Mouse (Mus musculus): ENCODE measurements around the gene Tmcc1.
A peak's percentile ranks its signal among the peaks of the same experiment; 100 is the strongest.

Gene Tmcc1

DNA sequence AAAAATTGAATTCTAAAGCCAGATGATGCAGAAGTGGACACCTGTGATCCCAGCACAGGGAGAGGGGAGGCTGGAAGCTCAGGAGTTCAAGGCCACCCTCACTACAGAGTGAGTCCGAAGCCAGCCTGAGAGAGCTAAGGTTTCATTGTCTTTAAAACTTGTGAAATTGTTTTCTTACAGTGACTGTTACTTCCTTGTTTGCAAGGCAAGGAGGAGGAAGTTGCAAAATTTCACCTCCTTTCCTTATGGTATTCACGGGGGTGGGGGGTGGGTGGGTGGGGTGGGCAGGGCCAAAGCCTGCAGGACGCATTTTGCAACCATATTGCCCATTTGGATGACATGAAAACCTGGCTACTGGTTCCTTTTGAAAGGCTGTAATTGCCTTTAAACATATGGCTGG is 179.6 kb downstream of the Tmcc1 start:
- no peak for DNase-seq (ENCODE audit: low spot score)

DNA sequence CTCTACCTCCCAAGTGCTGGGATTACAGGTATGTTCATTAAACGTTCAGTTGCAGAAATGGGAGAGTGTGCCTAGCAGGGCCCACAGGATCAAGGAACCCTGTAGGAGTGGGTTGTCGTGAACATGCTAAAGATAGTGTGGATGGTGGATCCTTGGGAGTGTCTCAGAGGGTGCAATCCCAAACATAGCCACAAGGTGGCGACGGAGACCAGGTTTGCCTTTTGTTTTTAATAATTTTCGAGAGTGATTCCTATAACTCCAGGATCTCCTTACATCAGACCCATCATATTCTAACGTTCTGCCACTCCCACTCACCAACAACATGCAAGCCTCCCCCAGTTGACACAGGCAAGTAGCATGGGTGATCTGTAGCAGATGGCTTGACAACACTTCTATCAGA is 182.7 kb downstream of the Tmcc1 start:
- DNase-seq (ENCODE audit: low spot score): peak; percentile 74

DNA sequence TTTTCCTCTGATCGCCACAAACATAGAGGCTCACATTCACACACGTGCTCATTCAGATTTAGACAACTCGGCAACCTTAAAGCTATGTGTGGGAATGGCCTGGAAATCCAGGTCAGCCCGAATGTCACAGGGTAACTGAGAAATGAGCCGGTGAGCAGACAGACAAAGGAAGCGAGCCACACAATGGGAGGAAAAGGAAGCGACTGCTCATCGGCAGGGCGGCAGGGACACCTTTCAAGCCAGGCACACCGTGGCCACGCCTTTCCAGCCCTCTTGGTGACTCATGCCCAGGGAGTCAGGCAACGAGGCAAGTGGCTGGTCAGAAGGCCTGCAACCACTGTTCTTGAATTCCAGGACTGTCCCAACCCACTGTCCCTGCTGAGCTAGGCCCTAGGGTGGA is 183.9 kb downstream of the Tmcc1 start:
- DNase-seq (ENCODE audit: low spot score): peak; percentile 78

DNA sequence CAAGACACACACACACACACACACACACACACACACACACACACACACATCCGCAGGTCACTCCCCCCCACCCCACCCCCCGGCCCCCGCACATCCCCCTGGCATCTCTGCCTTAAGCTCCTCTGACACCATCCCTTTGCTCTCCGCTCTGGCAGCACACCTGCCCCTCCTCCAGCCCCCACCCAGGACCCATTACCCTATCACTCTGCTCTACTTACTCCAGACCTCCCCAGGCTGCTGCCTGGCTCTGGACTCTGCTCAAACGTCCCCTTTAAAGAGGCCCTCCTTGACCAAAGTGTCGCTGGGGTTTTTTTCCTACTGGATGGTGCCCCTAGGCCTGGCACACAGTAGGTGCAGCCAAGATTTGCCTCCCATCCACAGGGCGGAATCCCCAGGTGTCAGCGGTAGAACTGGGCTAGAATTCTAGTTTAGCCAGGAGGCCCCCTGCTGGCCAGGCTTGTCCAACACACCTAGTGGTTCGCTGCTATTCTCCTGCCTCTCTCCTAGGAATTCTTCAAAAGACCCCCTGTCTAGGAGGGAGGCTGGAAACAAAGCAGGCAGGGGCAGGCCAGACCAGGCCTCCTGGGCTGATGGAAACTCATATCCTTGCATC is 185.6 kb downstream of the Tmcc1 start:
- DNase-seq (ENCODE audit: low spot score): peak; percentile 74

DNA sequence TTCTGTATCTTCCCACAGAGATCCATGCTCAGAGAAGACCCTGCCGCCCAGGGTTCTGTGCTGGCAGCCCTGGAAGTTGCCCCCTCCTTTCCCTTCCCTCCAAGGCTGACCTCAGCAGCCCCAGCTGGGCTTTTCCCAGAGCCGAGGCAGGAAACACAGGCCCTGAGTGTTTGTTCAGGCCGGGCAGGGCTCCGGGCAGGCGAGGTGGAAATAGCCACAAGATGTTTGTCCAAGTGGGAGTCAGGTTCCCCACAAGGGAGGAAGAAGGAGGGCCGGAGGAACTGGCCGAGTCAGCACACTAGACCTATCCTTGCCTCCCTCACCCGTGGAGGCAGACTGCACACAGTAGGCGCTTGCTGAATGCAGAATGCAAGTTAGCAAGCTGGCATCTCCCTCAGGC is 186.6 kb downstream of the Tmcc1 start:
- DNase-seq (ENCODE audit: low spot score): no peak

DNA sequence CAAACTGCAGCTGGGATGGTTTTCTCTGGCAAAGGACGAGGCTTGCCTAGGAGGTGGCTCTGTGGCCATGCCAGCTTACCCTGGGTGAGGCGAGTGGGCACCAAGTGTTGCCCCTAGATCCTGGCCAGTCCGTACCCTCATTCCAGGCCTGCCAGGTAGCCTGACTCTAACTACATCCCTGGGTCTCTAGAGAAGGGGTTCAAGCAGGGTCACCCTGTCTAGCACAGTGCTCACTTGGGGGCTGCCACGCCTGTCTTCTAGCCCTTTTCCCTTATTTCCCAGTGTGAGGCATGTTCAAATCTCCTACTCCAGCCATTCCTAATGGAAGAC is 187.4 kb downstream of the Tmcc1 start:
- DNase-seq (ENCODE audit: low spot score): no peak

DNA sequence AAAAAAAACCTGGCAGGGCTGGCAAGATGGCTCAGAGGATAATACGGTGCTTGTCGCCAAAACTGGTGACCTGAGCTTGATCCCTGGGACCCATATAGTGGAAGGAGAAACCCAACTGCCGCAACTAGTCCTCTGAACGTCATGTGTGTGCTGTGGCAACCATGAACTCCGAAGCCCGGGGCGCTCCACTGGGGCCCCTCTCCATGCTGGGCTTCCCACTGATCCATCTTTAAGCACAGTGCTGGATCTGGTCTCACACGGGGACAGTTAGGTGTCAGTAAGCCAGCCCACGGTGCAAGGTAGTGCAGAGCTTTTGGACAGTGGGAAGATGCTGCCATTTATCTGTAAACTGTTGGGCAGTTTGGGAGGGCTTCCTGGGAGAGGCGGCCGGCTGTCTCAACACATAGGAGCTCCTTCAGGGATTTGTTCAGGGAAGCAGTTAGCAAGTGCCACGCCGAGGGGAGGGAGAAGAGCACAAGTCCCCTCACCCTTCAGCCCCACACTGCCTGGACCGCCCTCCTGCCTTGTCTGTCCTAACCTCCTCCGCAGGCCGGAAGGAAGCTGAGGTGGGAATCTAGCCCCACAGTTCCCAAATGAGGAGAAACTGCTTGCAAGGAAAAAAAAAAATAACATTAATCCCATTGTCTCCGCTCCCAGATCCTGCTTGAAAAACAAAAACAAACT is 187.9 kb downstream of the Tmcc1 start:
- no peak for DNase-seq (ENCODE audit: low spot score)

DNA sequence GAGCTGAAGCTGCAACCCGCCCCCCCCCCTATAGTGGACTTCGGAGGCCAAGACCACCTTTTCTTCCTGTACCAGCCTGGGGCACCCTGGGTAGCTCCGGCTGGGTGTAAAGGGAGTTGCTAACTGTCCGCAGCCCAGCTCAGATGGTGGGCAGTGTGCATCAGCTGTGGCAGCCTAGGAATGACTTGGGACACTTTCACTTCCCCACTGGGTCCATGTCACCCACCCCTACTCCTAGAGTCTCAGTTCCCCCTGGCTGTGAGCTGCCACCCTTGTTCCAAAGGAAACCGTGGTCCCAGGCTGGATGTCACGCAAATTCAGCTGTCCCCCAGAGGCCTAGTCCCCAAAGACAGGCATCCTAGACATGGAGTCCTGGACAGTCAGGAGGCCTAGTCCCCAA is 188.6 kb downstream of the Tmcc1 start:
- DNase-seq (ENCODE audit: low spot score): no peak

DNA sequence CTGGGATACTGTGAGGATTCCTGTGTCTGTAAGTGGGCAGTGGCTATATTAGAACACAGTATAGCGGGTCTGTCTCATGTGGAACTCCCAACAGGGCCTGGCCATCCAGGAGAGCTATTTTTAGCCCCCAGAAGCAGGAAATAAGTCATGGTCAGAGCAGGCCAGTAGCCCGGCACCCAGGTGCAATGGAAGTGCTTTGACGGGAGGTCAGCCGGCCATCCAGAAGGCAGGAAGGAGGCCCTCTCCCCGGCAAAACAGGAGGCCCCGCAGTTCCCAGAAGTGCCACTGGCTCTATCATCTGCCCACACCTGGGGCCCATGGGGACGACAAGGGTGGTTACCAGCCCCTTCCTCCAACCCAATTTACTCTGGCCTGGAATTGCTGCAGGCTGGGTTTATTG is 189.2 kb downstream of the Tmcc1 start:
- no peak for DNase-seq (ENCODE audit: low spot score)

DNA sequence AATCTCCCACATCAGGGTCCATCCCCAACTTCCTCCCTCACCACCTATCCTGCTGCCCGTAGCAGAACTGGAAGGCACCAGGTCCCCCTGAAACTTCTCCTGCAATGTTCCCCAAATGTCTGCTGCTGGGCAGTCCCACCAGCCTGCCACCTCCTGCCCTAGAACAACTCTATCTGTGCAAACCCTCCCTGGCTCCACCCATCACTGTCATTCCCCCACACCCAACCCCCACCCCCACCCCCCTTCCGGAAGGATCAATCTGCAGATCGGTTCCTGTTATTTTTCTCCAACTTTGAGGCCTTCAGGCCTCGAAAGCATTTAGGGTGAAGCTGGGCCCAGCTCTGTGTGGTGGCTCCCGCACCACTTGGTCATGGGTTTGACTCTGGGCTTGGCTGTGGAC is 189.8 kb downstream of the Tmcc1 start:
- DNase-seq (ENCODE audit: low spot score): no peak

DNA sequence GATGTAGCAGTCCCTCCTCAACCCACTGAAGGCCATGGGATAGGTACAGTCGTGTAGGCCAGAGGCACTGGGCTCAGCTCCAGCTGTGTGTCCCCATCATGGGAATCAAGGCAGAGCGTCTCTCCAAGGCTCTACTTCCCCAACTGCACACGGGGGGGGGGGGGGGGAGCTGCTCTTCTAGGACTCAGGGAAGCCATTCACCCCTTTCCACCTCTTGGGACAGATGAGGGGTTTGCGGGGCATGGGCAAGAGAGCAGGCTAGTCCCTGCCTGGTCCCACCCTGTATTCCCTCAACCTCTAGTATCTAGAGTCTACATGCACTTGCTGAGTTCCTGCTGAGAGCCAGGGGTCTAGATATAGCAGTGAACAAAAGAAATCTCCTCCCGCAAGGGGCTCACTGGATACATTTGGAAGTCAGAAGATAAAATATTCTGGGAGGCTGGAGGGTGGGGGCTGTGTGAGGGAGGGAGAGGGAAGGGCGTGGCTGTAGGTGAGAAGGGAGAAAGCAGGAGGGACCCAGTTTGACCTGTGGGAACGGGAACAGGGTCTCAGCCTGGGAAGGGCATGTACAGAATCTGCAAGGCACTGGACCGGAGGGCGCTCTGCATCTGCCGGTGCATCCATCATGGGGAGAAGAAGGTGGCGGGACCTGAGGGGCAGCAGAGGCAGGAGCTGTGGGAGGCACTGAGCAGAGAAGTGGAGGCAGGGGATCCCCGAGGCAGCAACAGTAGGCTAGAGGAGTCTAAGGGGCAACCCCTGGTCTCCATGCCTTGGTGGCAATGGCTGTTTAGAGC is 190.8 kb downstream of the Tmcc1 start:
- no peak for DNase-seq (ENCODE audit: low spot score)

DNA sequence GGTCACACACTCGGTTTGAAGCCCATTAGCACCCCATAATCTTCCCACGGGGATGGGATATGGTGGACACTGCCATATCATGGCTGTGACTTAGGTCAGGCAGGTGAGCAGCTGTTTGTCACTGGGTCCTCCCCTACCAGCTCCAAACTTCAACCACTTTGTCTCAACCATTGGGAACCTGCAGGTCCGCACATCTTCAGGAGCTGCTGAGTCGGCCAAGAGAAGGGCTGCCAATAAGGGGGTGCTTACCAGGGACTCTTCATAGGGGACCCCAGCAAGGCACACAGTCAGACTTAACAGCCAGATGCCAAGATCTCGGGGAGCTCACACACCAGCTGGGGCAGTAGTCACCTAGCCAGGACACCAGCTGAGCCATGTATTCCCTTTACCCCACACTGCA is 192.4 kb downstream of the Tmcc1 start:
- DNase-seq (ENCODE audit: low spot score): no peak

DNA sequence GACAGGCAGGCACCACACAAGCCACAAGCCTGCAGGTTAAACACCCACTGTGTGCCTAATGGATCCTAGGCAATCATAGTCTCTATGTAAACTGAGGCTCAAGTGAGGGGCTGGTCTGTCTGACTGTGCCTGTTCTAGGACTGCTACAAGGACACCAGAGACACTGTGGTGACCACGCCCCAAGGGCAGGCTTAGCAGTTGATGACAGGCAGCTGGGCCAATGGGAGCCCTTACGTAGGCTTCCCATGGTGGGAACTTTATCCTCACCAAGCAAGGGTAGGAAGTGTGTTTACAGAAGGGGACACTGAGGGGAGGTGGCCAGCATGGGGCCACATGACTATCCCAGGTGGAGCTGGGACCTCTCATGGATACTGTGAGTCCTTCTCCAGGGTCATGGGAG is 194.1 kb downstream of the Tmcc1 start:
- no peak for DNase-seq (ENCODE audit: low spot score)

DNA sequence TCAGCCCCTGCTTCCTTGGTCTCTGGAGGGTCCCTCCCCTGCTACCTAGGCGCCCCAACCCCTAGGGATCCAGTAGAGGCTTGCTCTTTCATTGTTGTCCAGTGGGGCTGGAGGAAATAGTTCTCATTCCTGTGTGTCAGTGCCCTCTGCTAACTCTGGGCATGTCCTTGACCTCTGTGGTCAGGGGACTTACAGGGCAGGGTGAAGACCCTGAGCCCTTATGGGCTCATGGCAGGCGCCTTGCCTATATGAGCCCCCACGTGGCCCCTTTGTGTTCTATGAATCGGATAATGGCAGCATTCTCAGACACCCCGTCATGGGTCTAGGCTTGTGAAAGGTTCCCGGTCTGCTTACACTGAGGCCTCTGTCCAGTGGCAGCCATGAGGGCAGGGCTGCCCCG is 194.5 kb downstream of the Tmcc1 start:
- DNase-seq (ENCODE audit: low spot score): no peak

DNA sequence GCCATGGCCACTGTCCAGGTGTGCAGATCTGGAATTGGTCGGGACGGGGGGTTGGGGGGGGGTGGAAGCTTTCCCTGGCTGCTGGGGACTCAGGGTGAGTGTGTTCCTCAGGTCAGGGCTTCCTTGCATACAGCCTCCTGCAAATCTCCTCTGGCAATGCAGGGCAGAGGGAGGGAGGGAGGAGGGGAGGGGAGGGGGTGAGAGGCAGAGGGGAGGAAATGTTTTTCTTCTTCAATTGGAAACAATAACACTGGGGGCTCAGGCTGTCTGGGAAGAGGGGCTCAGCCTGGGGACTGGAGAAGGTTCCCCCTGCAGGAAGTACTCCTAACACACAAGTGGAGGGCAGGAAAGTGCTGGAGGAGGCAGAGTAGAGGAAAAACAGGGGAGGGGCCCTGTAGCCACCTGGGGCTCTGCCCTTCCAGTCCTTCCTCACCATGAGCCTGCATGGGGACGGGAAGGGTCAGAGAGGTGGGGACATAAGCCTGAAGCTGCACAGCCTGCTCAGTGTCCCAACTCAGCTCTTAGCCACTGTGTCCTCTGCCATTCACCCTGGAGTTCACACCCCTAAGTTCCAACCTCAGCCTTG is 195.5 kb downstream of the Tmcc1 start:
- DNase-seq (ENCODE audit: low spot score): no peak

DNA sequence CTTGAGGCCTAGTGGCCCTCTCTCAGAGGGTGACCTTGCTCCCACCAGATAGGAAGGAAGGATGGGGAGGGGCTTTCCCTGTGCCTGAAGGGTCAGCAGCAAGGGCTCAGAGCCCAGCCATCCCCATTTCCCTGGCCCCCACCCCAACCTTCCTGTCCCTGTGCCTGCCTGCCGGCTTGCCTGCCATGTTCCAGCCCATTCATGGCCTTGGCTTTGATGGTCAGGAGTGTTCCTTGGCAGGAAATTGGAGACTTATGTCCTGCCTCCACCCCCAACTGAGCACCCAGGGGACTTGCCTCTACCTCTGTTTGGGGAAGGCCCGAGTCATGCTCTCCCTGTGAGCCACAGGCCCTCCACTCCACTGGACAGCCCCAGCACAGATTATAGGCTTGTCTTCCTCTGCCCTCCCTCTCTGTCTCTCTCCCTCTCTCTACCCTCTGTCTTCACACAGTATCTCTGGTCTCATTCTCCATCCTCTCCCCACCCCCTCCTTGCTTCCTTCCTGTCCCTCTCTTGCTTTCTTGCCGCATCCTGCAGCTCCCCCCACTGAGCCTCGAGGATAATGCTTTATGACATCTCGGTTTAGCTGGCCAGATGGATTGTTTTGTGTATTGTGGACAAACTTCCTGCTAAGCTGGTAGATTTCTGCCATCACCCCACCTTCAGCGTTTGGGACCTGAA is 197.0 kb downstream of the Tmcc1 start:
- DNase-seq (ENCODE audit: low spot score): peak; percentile 59

DNA sequence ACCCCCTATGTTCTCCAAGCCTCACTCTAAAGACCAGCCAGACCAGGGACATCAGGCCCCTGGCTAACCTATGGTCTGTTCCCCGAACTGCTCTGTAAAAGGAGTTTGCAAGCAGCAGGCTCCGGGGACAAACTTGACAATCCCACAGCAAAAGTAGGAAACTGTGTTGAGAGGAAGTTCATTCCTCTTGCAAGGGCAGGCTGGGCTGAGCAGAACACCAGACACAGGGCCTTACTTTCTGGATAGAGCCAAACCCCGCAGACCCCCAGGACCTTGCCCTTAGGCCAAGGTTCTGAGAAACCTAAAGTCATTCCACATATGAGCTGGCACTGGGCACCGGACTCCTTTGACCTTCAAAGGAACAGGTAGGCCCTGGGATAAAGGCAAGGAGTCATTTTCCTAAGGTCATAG is 197.8 kb downstream of the Tmcc1 start:
- peak; percentile 20 for DNase-seq (ENCODE audit: low spot score)

DNA sequence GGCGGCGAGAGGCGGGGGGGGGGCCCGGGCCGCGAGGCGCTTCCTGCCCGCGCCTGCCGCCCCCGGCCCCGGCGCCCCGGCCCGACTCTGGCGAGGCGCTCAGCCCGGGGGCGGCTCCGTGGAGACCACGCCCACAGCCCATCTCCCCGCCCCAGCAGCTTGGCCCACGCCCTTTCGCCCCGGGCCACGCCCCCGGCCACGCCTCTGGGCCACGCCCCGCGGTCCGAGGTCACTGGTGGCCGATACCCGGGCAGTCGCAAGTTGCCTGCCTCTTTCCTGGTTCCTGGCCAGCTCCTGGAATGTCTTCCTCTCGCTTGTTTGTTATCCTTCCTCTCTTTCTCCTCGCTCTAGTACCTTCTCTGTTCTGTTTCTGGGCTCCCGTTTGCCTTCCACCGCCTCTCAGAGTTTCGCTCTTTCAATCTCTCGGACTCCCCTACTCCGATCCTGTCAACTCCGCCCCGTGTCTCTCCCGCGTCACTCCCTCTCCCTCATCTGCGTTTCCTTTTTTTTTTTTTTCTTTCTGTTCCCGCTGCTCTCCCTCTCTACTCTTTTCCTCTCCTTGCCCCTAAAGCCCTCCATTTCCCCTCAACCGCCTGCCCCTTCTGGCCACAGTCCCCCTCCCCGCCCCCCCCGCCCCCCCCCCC is 198.3 kb downstream of the Tmcc1 start, which contains the start of gene Plxnd1:
Gene Plxnd1 (minus strand): TSS at position 129 of the 644 bp plus-strand sequence.
- DNase-seq (ENCODE audit: low spot score): peak; percentile 90

DNA sequence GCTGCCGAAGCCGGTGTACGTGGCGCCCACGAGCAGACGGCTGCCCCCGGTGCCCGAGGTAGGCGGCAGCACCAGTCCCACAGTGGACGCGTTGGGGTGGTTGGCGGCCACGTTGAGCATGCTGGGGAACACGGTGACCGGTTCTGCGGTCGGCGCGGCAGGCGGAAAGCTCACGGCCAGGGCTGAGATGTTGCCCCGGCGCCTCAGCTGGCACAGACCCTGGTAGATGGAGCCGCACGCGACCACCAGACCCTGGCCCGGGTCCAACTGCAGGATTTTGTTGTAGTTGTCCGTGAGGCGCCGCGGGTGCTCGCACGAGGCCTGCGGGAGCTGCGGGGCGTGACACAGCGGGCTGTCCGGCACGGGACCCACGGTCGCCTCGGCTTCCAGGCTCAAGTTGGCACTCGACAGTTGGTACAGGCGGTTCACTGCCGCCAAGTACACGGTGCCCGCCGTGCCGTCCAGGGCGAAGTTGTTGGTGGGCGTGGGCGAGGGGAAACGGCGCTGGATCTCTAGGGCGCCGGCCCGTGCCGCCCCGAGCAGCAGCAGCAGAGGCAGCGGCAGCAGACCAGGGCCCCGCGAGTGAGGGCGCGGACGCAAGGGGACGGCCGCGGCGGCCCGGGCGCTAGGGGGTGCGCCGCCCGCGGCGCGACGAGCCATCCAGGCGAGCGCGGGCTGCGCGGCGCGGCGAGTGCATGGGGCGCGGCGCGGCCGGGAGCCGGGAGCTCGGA is 199.0 kb downstream of the Tmcc1 start:
- peak; percentile 32 for DNase-seq (ENCODE audit: low spot score)

DNA sequence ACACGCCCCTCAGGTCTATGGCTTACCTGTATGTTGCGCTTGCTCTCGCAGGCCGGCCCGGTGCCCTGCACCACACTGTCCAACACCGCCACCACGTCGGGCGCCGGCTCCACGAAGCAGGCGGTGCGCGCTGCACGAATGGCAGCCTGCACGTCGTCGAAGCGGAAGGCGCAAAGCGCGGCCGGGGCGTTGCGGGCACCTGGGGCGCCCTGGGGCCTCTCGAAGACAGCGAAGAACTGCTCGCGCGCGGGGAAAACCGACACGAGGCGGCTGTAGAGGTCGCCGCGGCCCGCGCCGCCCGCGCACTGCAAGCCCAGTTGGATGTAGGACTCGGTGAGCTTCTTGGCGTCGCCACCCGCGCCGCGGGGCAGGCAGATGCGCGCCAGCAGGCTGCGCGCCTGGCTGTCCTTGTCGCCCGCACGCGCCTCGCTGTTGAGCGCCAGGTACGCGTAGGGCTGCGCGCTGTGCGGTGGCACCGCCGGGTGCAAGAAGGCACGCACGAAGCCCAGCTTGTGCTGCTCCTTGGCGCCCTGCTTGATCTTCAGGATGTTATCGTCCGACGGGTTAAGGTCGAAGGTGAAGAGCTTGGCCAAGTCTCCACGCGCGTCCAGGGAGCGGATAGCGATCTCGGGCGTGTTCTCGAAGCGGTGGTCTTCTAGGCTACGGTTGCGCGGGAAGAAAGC is 199.7 kb downstream of the Tmcc1 start:
- DNase-seq (ENCODE audit: low spot score): peak; percentile 47

DNA sequence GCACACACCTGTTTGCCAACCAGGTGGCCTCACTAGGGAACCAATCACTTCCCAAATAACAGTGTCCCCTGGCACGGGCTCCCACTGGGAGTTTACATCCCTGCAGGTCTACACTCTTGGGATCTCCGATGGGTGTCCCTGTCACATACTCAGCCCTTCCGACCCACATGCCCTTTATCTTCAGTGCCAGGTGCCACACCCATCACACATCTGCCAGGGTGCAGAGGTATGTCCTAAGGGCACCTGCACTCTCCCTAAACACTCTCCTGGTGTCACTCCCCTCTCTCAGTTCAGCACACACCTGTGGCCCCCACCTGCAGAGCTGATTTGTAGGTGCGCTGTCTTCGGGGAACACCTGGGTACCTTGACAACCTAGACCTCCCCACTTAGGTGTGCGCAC is 200.3 kb downstream of the Tmcc1 start:
- no peak for DNase-seq (ENCODE audit: low spot score)

Data from MN1 (cell line).